Mouse (Mus musculus) MEL (cell line): ENCODE measurements around the gene Ror2. TPM values are rescaled to one million over a fixed set of nuclear protein-coding genes. Genes with fewer than 3 reads are reported as not detected.

Experiments
- DNase-seq: peaks from one replicate; pipeline ENCODE4 v3.0.0; 2011; ENCODE audit warnings: low read depth, low spot score
- H3K27ac ChIP-seq: 2 replicates; pipeline ENCODE4 v1.5.1; 2012; ENCODE audit warnings: low read depth, mild to moderate bottlenecking, control low read depth, low read length, moderate library complexity; ENCODE audit not compliant: control insufficient read depth
- H3K27me3 ChIP-seq, 2 experiments: fragments of 150-350 bp in 1 of 2; sonication (generic) in 1 of 2; 2 replicates each; pipeline ENCODE4 v1.6.1; 2012; ENCODE audit warnings: low read length in 2 of 2, mild to moderate bottlenecking in 2 of 2, improper control_type of control experiment in 1 of 2, moderate library complexity in 1 of 2; ENCODE audit not compliant: insufficient read depth in 2 of 2, control insufficient read depth in 1 of 2
- H3K36me3 ChIP-seq, 2 experiments: 2 replicates each; pipeline ENCODE4 v1.6.1; 2012 to 2014; ENCODE audit warnings: low read length in 2 of 2, improper control_type of control experiment in 1 of 2, inconsistent platforms in 1 of 2, mild to moderate bottlenecking in 1 of 2; ENCODE audit not compliant: insufficient read depth in 2 of 2, control insufficient read depth in 1 of 2
- H3K4me1 ChIP-seq, 2 experiments: fragments of 150-350 bp in 1 of 2; sonication (generic) in 1 of 2; 2 replicates each; pipeline ENCODE4 v1.6.1; 2012; ENCODE audit warnings: low read length in 2 of 2, improper control_type of control experiment in 1 of 2, mild to moderate bottlenecking in 1 of 2; ENCODE audit not compliant: insufficient read depth in 2 of 2, control insufficient read depth in 1 of 2
- H3K4me3 ChIP-seq, 2 experiments: fragments of 150-350 bp in 1 of 2; sonication (generic) in 1 of 2; 2 replicates each; pipeline ENCODE4 v1.5.1; 2012; ENCODE audit warnings: low read depth in 2 of 2, low read length in 2 of 2, mild to moderate bottlenecking in 2 of 2, moderate library complexity in 2 of 2, control low read depth in 1 of 2, improper control_type of control experiment in 1 of 2; ENCODE audit not compliant: control insufficient read depth in 1 of 2, insufficient read depth in 1 of 2
- H3K79me2 ChIP-seq: 2 replicates; pipeline ENCODE4 v1.6.1; 2012; ENCODE audit warnings: mild to moderate bottlenecking, low read length, moderate library complexity; ENCODE audit not compliant: control insufficient read depth, poor library complexity, insufficient read depth
- H3K9ac ChIP-seq: 2 replicates; pipeline ENCODE4 v1.6.1; 2012; ENCODE audit warnings: low read depth, mild to moderate bottlenecking, control low read depth, low read length, moderate library complexity; ENCODE audit not compliant: control insufficient read depth, poor library complexity, severe bottlenecking
- H3K9me3 ChIP-seq: fragments of 150-350 bp; sonication (generic); replicated peaks from 2 replicates; pipeline ENCODE4 v1.6.1; 2012; ENCODE audit warnings: mild to moderate bottlenecking, low read length, improper control_type of control experiment, moderate library complexity; ENCODE audit not compliant: insufficient read depth
- CHD1 ChIP-seq: IDR thresholded peaks from 2 replicates; pipeline ENCODE4 v1.6.1; 2012; ENCODE audit warnings: low read depth, mild to moderate bottlenecking, inconsistent platforms, low read length, improper control_type of control experiment
- CTCF ChIP-seq, 3 experiments: IDR thresholded peaks in 2 of 3; conservative IDR thresholded peaks in 1 of 3; 2 replicates each; pipeline ENCODE4 v1.5.1; 2011 to 2012; ENCODE audit warnings: low read length in 3 of 3, low read depth in 2 of 3, mild to moderate bottlenecking in 2 of 3, improper control_type of control experiment in 1 of 3, inconsistent platforms in 1 of 3, mixed read lengths in 1 of 3, moderate library complexity in 1 of 3; ENCODE audit not compliant: control insufficient read depth in 1 of 3, insufficient read depth in 1 of 3, poor library complexity in 1 of 3, severe bottlenecking in 1 of 3
- ELF1 ChIP-seq: IDR thresholded peaks from 2 replicates; pipeline ENCODE4 v1.6.1; 2014; ENCODE audit warnings: low read depth, mild to moderate bottlenecking, inconsistent platforms, low read length, improper control_type of control experiment, moderate library complexity
- EP300 ChIP-seq, 2 experiments: IDR thresholded peaks; 2 replicates each; pipeline ENCODE4 v1.6.1; 2011; ENCODE audit warnings: improper control_type of control experiment in 2 of 2, low read length in 2 of 2, low read depth in 1 of 2, mild to moderate bottlenecking in 1 of 2
- ETS1 ChIP-seq: IDR thresholded peaks from 2 replicates; pipeline ENCODE4 v1.6.1; 2012; ENCODE audit warnings: low read depth, mild to moderate bottlenecking, inconsistent platforms, low read length, improper control_type of control experiment, moderate library complexity
- KAT2A ChIP-seq: conservative IDR thresholded peaks from 2 replicates; pipeline ENCODE4 v1.6.1; 2012; ENCODE audit warnings: low read depth, low read length, improper control_type of control experiment, inconsistent platforms
- MAFK ChIP-seq: IDR thresholded peaks from 2 replicates; pipeline ENCODE4 v1.6.1; 2011; ENCODE audit warnings: low read depth, mild to moderate bottlenecking, low read length, improper control_type of control experiment, borderline replicate concordance
- MAX ChIP-seq: IDR thresholded peaks from 2 replicates; pipeline ENCODE4 v1.6.1; 2011; ENCODE audit warnings: low read length, improper control_type of control experiment
- MAZ ChIP-seq: IDR thresholded peaks from 2 replicates; pipeline ENCODE4 v1.6.1; 2012; ENCODE audit warnings: low read depth, mild to moderate bottlenecking, inconsistent platforms, low read length, improper control_type of control experiment
- MEF2A ChIP-seq: IDR thresholded peaks from 2 replicates; pipeline ENCODE4 v1.6.1; 2014; ENCODE audit warnings: low read depth, mild to moderate bottlenecking, inconsistent platforms, low read length, improper control_type of control experiment; ENCODE audit not compliant: poor library complexity, insufficient replicate concordance, severe bottlenecking; ENCODE audit errors: extremely low read depth
- MXI1 ChIP-seq: IDR thresholded peaks from 2 replicates; pipeline ENCODE4 v1.6.1; 2011; ENCODE audit warnings: mild to moderate bottlenecking, low read depth, low read length, improper control_type of control experiment
- MYB ChIP-seq: IDR thresholded peaks from 2 replicates; pipeline ENCODE4 v1.6.1; 2011; ENCODE audit warnings: mild to moderate bottlenecking, low read depth, low read length, improper control_type of control experiment
- MYC ChIP-seq: IDR thresholded peaks from 2 replicates; pipeline ENCODE4 v1.6.1; 2011; ENCODE audit warnings: low read depth, mild to moderate bottlenecking, low read length, improper control_type of control experiment, moderate library complexity
- NELFE ChIP-seq: IDR thresholded peaks from 2 replicates; pipeline ENCODE4 v1.6.1; 2011; ENCODE audit warnings: low read depth, low read length, improper control_type of control experiment
- POLR2A ChIP-seq, 2 experiments: IDR thresholded peaks; 2 replicates each; pipeline ENCODE4 v1.6.1; 2011 to 2012; ENCODE audit warnings: low read length in 2 of 2, mild to moderate bottlenecking in 2 of 2, control low read depth in 1 of 2, improper control_type of control experiment in 1 of 2, low read depth in 1 of 2, moderate library complexity in 1 of 2; ENCODE audit not compliant: control insufficient read depth in 1 of 2, insufficient read depth in 1 of 2, poor library complexity in 1 of 2
- POLR2AphosphoS2 ChIP-seq: IDR thresholded peaks from 2 replicates; pipeline ENCODE4 v1.6.1; 2011; ENCODE audit warnings: low read length, improper control_type of control experiment
- POLR2AphosphoS5 ChIP-seq: IDR thresholded peaks from 2 replicates; pipeline ENCODE4 v1.6.1; 2012; ENCODE audit warnings: low read depth, borderline replicate concordance, mild to moderate bottlenecking, inconsistent platforms, low read length, moderate library complexity, mixed read lengths
- RAD21 ChIP-seq: IDR thresholded peaks from 2 replicates; pipeline ENCODE4 v1.6.1; 2011; ENCODE audit warnings: mild to moderate bottlenecking, low read depth, low read length, improper control_type of control experiment
- TAL1 ChIP-seq: IDR thresholded peaks from 2 replicates; pipeline ENCODE4 v1.6.1; 2012; ENCODE audit warnings: mild to moderate bottlenecking, inconsistent platforms, low read length, moderate library complexity, mixed read lengths
- TBP ChIP-seq: IDR thresholded peaks from 2 replicates; pipeline ENCODE4 v1.8.0; 2011; ENCODE audit warnings: low read depth, low read length, improper control_type of control experiment
- UBTF ChIP-seq: IDR thresholded peaks from 2 replicates; pipeline ENCODE4 v1.6.1; 2012; ENCODE audit warnings: low read depth, mild to moderate bottlenecking, inconsistent platforms, low read length, improper control_type of control experiment, moderate library complexity, borderline replicate concordance; ENCODE audit not compliant: insufficient read depth
- USF1 ChIP-seq: IDR thresholded peaks from 2 replicates; pipeline ENCODE4 v1.6.1; 2014; ENCODE audit warnings: low read depth, mild to moderate bottlenecking, inconsistent platforms, low read length, improper control_type of control experiment, moderate library complexity
- USF2 ChIP-seq, 2 experiments: IDR thresholded peaks; 2 replicates each; pipeline ENCODE4 v1.6.1; 2011 to 2012; ENCODE audit warnings: improper control_type of control experiment in 2 of 2, low read length in 2 of 2, borderline replicate concordance in 1 of 2, inconsistent platforms in 1 of 2, low read depth in 1 of 2, mild to moderate bottlenecking in 1 of 2; ENCODE audit not compliant: insufficient read depth in 1 of 2
- ZC3H11A ChIP-seq: IDR thresholded peaks from 2 replicates; pipeline ENCODE4 v1.6.1; 2012; ENCODE audit warnings: low read depth, mild to moderate bottlenecking, inconsistent platforms, low read length, improper control_type of control experiment
- ZKSCAN1 ChIP-seq: IDR thresholded peaks from 2 replicates; pipeline ENCODE4 v1.6.1; 2012; ENCODE audit warnings: low read depth, mild to moderate bottlenecking, inconsistent platforms, low read length, improper control_type of control experiment, moderate library complexity
- ZNF384 ChIP-seq: IDR thresholded peaks from 2 replicates; pipeline ENCODE4 v1.6.1; 2012; ENCODE audit warnings: low read depth, mild to moderate bottlenecking, inconsistent platforms, low read length, improper control_type of control experiment
- polyA plus RNA-seq, 2 experiments: library from polyadenylated mRNA; stranded (reverse) in 1 of 2; unstranded in 1 of 2; fragments of >175 nt in 1 of 2; fragments of >200 nt in 1 of 2; gene quantifications; 2 replicates each; pipeline versions ENCODE4 v1.2.1 to v1.2.4; 2012; ENCODE audit warnings: low replicate concordance in 2 of 2, low read depth in 1 of 2; ENCODE audit not compliant: insufficient read length in 2 of 2, insufficient read depth in 1 of 2, missing spikeins in 1 of 2
- total RNA-seq: library from RNA; depleted of rRNA; stranded (reverse); fragments of 300-350 nt; gene quantifications from 2 replicates; pipeline ENCODE4 v1.2.3, GENCODE M21; 2012

Gene Ror2
- total and polyA plus RNA-seq, 3 experiments: not detected

- H3K79me2 ChIP-seq: no peaks in the 10 kb centered on the region
- H3K36me3 ChIP-seq: no peaks in the 10 kb centered on the region
- H3K4me1 ChIP-seq: no peaks in the 10 kb centered on the region
- no peaks in the 10 kb centered on the region for H3K27me3 ChIP-seq
- TF ChIP-seq MAZ (no peak), TBP (no peak), RAD21 (no peak), UBTF (no peak), USF2 (IDR thresholded peaks at IDR 0.05; ENCODE audit: borderline replicate concordance in 1 of 2, insufficient read depth in 1 of 2, low read depth in 1 of 2, low read length in 2 of 2) (no peak), MEF2A (no peak), EP300 (IDR thresholded peaks at IDR 0.05; ENCODE audit: low read depth in 1 of 2, low read length in 2 of 2) (no peak), ZKSCAN1 (no peak), ZC3H11A (no peak), CTCF (IDR thresholded peaks at IDR 0.05 in 2 of 3, conservative IDR thresholded peaks at IDR 0.05 in 1 of 3; ENCODE audit: control insufficient read depth in 1 of 3, insufficient read depth in 1 of 3, low read depth in 2 of 3, low read length in 3 of 3, poor library complexity in 1 of 3, severe bottlenecking in 1 of 3) (no peak), TAL1 (no peak)
- H3K4me3 ChIP-seq: no peak overlapping the region
- no peak overlapping the region for H3K27ac ChIP-seq
- H3K9me3 ChIP-seq: no peaks in the 10 kb centered on the region
- no peak overlapping the region for H3K9ac ChIP-seq
- DNase-seq: no peak
Measured at GRCm38 (mm10) chr13:53325531-53325930, 39.6 kb upstream of the Ror2 start.

GRCm38 (mm10) chr13:53323661-53324060 lies 37.7 kb upstream of the Ror2 start:
- Histone ChIP-seq H3K27ac (no peak overlapping the region), H3K27me3 (no peaks in the 10 kb centered on the region), H3K4me3 (no peak overlapping the region), H3K9ac (no peak overlapping the region), H3K9me3 (no peaks in the 10 kb centered on the region), H3K79me2 (no peaks in the 10 kb centered on the region), H3K36me3 (no peaks in the 10 kb centered on the region), H3K4me1 (no peaks in the 10 kb centered on the region)
- no peak for TF ChIP-seq KAT2A
- TF ChIP-seq POLR2AphosphoS2: no peak
- no peak for TF ChIP-seq POLR2A (IDR thresholded peaks at IDR 0.05; ENCODE audit: control insufficient read depth in 1 of 2, insufficient read depth in 1 of 2, low read depth in 1 of 2, low read length in 2 of 2, poor library complexity in 1 of 2)
- TF ChIP-seq CHD1: no peak
- no peak for TF ChIP-seq ELF1
- no peak for DNase-seq

GRCm38 (mm10) chr13:53320899-53321298 lies 35.0 kb upstream of the Ror2 start:
- no peaks in the 10 kb centered on the region for H3K27me3 ChIP-seq
- TF ChIP-seq POLR2AphosphoS5: no peak
- TF ChIP-seq USF2 (IDR thresholded peaks at IDR 0.05; ENCODE audit: borderline replicate concordance in 1 of 2, insufficient read depth in 1 of 2, low read depth in 1 of 2, low read length in 2 of 2): no peak
- no peak for TF ChIP-seq RAD21
- no peak for TF ChIP-seq MAX
- TF ChIP-seq MXI1: no peak
- TF ChIP-seq MYB: no peak
- TF ChIP-seq ETS1: no peak
- TF ChIP-seq USF1: no peak
- no peak for TF ChIP-seq ZNF384
- no peak for TF ChIP-seq ELF1
- no peak for TF ChIP-seq MEF2A
- TF ChIP-seq MAFK: no peak
- no peak for TF ChIP-seq TBP
- TF ChIP-seq UBTF: no peak
- TF ChIP-seq TAL1: no peak
- TF ChIP-seq POLR2A (IDR thresholded peaks at IDR 0.05; ENCODE audit: control insufficient read depth in 1 of 2, insufficient read depth in 1 of 2, low read depth in 1 of 2, low read length in 2 of 2, poor library complexity in 1 of 2): no peak
- TF ChIP-seq NELFE: no peak
- TF ChIP-seq POLR2AphosphoS2: no peak
- TF ChIP-seq MYC: no peak
- no peak overlapping the region for H3K4me3 ChIP-seq
- DNase-seq: no peak
- no peaks in the 10 kb centered on the region for H3K79me2 ChIP-seq
- no peaks in the 10 kb centered on the region for H3K36me3 ChIP-seq
- no peaks in the 10 kb centered on the region for H3K4me1 ChIP-seq
- H3K27ac ChIP-seq: no peak overlapping the region
- no peak overlapping the region for H3K9ac ChIP-seq
- no peaks in the 10 kb centered on the region for H3K9me3 ChIP-seq
